Mouse (Mus musculus): ENCODE measurements around the gene Mgat4a. TPM values are rescaled to one million over a fixed set of nuclear protein-coding genes. Genes with fewer than 3 reads are reported as not detected.

Mgat4a gene
- polyA plus RNA-seq, 1 experiment from 2014 or later = 59.1 TPM

GRCm38 (mm10) chr1:37496591-37497280 lies 44.1 kb downstream of the Mgat4a start:
- Histone ChIP-seq H3K27me3 (replicated peaks; ENCODE audit: control insufficient read depth, insufficient read depth, low read length) (no peaks in the 10 kb centered on the region), H3K36me3 (ENCODE audit: control insufficient read depth, insufficient read depth) (peaks cover 17% of the 10 kb centered on the region), H3K4me1 (replicated peaks; ENCODE audit: control insufficient read depth, insufficient read depth, low read length) (peaks cover 3% of the 10 kb centered on the region; the same call in 1 of the 2 replicates), H3K9me3 (ENCODE audit: control insufficient read depth) (no peaks in the 10 kb centered on the region), H3K9ac (ENCODE audit: low read depth, low read length) (no peak overlapping the region), H3K4me3 (ENCODE audit: low read depth, low read length) (no peak overlapping the region), H3K4me2 (replicated peaks; ENCODE audit: low read depth) (no peak overlapping the region), H3K27ac (ENCODE audit: low read depth, low read length) (peak overlapping the region; percentile 31; the same call in 1 of the 2 replicates)
- no peak for TF ChIP-seq CTCF (IDR thresholded peaks at IDR 0.05; ENCODE audit: low read depth)
- no peak for ATAC-seq
- WGBS = 61% methylated on average over 11 of the region's 11 CpGs

GRCm38 (mm10) chr1:37495698-37496321 lies 45.0 kb downstream of the Mgat4a start:
- ATAC-seq = no peak
- TF ChIP-seq CTCF (IDR thresholded peaks at IDR 0.05; ENCODE audit: low read depth) = no peak
- Histone ChIP-seq H3K9ac (ENCODE audit: low read depth, low read length) (no peak overlapping the region), H3K9me3 (ENCODE audit: control insufficient read depth) (no peaks in the 10 kb centered on the region), H3K27me3 (replicated peaks; ENCODE audit: control insufficient read depth, insufficient read depth, low read length) (no peaks in the 10 kb centered on the region), H3K4me1 (replicated peaks; ENCODE audit: control insufficient read depth, insufficient read depth, low read length) (peaks cover 3% of the 10 kb centered on the region; the same call in 1 of the 2 replicates), H3K36me3 (ENCODE audit: control insufficient read depth, insufficient read depth) (peaks cover 17% of the 10 kb centered on the region), H3K4me3 (ENCODE audit: low read depth, low read length) (no peak overlapping the region), H3K27ac (ENCODE audit: low read depth, low read length) (no peak overlapping the region), H3K4me2 (replicated peaks; ENCODE audit: low read depth) (peak overlapping the region; percentile 17; the same call in 1 of the 2 replicates)
- WGBS = 53% methylated on average over 10 of the region's 10 CpGs

- no peaks in the 10 kb centered on the region for H3K27me3 ChIP-seq (replicated peaks; ENCODE audit: control insufficient read depth, insufficient read depth, low read length)
- no peak for TF ChIP-seq CTCF (IDR thresholded peaks at IDR 0.05; ENCODE audit: low read depth)
- no peak overlapping the region for H3K27ac ChIP-seq (ENCODE audit: low read depth, low read length)
- H3K9ac ChIP-seq (ENCODE audit: low read depth, low read length) = no peak overlapping the region
- peaks cover 17% of the 10 kb centered on the region for H3K36me3 ChIP-seq (ENCODE audit: control insufficient read depth, insufficient read depth)
- H3K9me3 ChIP-seq (ENCODE audit: control insufficient read depth) = no peaks in the 10 kb centered on the region
- H3K4me3 ChIP-seq (ENCODE audit: low read depth, low read length) = no peak overlapping the region
- peaks cover 3% of the 10 kb centered on the region; the same call in 1 of the 2 replicates for H3K4me1 ChIP-seq (replicated peaks; ENCODE audit: control insufficient read depth, insufficient read depth, low read length)
- H3K4me2 ChIP-seq (replicated peaks; ENCODE audit: low read depth) = no peak overlapping the region
- no peak for ATAC-seq
- 90% methylated on average over 3 of the region's 3 CpGs for WGBS
Observed at GRCm38 (mm10) chr1:37495104-37495503, 45.7 kb downstream of the Mgat4a start.

- Histone ChIP-seq H3K27ac (ENCODE audit: low read depth, low read length) (0 out of 2 replicates have a peak overlapping the region, but pooled peaks have one; percentile 15), H3K9me3 (ENCODE audit: control insufficient read depth) (no peaks in the 10 kb centered on the region), H3K27me3 (replicated peaks; ENCODE audit: control insufficient read depth, insufficient read depth, low read length) (no peaks in the 10 kb centered on the region), H3K4me1 (replicated peaks; ENCODE audit: control insufficient read depth, insufficient read depth, low read length) (no peaks in the 10 kb centered on the region), H3K4me2 (replicated peaks; ENCODE audit: low read depth) (no peak overlapping the region), H3K4me3 (ENCODE audit: low read depth, low read length) (no peak overlapping the region), H3K9ac (ENCODE audit: low read depth, low read length) (no peak overlapping the region), H3K36me3 (ENCODE audit: control insufficient read depth, insufficient read depth) (peaks cover 38% of the 10 kb centered on the region)
- WGBS = 62% methylated on average over 7 of the region's 7 CpGs
- no peak for TF ChIP-seq CTCF (IDR thresholded peaks at IDR 0.05; ENCODE audit: low read depth)
- ATAC-seq = no peak
Observed at GRCm38 (mm10) chr1:37491672-37492071, 49.1 kb downstream of the Mgat4a start.

GRCm38 (mm10) chr1:37490691-37491212 lies 50.1 kb downstream of the Mgat4a start:
- ATAC-seq = no peak
- no peak overlapping the region for H3K4me2 ChIP-seq (replicated peaks; ENCODE audit: low read depth)
- 78% methylated on average over 5 of the region's 5 CpGs for WGBS
- TF ChIP-seq CTCF (IDR thresholded peaks at IDR 0.05; ENCODE audit: low read depth) = no peak
- H3K9me3 ChIP-seq (ENCODE audit: control insufficient read depth) = no peaks in the 10 kb centered on the region
- H3K9ac ChIP-seq (ENCODE audit: low read depth, low read length) = no peak overlapping the region
- no peak overlapping the region for H3K4me3 ChIP-seq (ENCODE audit: low read depth, low read length)
- no peaks in the 10 kb centered on the region for H3K4me1 ChIP-seq (replicated peaks; ENCODE audit: control insufficient read depth, insufficient read depth, low read length)
- H3K27me3 ChIP-seq (replicated peaks; ENCODE audit: control insufficient read depth, insufficient read depth, low read length) = no peaks in the 10 kb centered on the region
- H3K27ac ChIP-seq (ENCODE audit: low read depth, low read length) = 0 out of 2 replicates have a peak overlapping the region, but pooled peaks have one; percentile 15
- peaks cover 42% of the 10 kb centered on the region for H3K36me3 ChIP-seq (ENCODE audit: control insufficient read depth, insufficient read depth)

GRCm38 (mm10) chr1:37488531-37488930 lies 52.3 kb downstream of the Mgat4a start:
- no peaks in the 10 kb centered on the region for H3K4me1 ChIP-seq (replicated peaks; ENCODE audit: control insufficient read depth, insufficient read depth, low read length)
- no peak overlapping the region for H3K4me3 ChIP-seq (ENCODE audit: low read depth, low read length)
- no peak for TF ChIP-seq CTCF (IDR thresholded peaks at IDR 0.05; ENCODE audit: low read depth)
- H3K27me3 ChIP-seq (replicated peaks; ENCODE audit: control insufficient read depth, insufficient read depth, low read length) = no peaks in the 10 kb centered on the region
- no peak overlapping the region for H3K27ac ChIP-seq (ENCODE audit: low read depth, low read length)
- H3K36me3 ChIP-seq (ENCODE audit: control insufficient read depth, insufficient read depth) = peaks cover 41% of the 10 kb centered on the region
- H3K4me2 ChIP-seq (replicated peaks; ENCODE audit: low read depth) = no peak overlapping the region
- no peak overlapping the region for H3K9ac ChIP-seq (ENCODE audit: low read depth, low read length)
- no peaks in the 10 kb centered on the region for H3K9me3 ChIP-seq (ENCODE audit: control insufficient read depth)
- 83% methylated on average over 12 of the region's 12 CpGs for WGBS
- no peak for ATAC-seq

Measured in intestine, postnatal 0 days (tissue).